Mouse (Mus musculus) right cerebral cortex, adult 2 months (tissue): ENCODE results near the gene Ddx19a.
"Not testable (repeated sequence)": the region's sequence is repeated elsewhere in the genome, so short reads cannot be mapped to it uniquely, and the experiment has no call there.

Experiments used
- DNase-seq, 2 experiments: peaks; one replicate each; pipeline ENCODE4 v3.0.0; 2021 to 2022; ENCODE audit warnings: low spot score in 2 of 2

Gene Ddx19a

GRCm38 (mm10) chr8:110969910-110970770, 27.5 kb downstream of the Ddx19a start:
- DNase-seq: peak; percentile 92 to 93

- peak in 1 of 2 experiments; percentile 41 for DNase-seq
Measured at GRCm38 (mm10) chr8:110967326-110967725, 30.3 kb downstream of the Ddx19a start.

GRCm38 (mm10) chr8:110966586-110966985, 31.0 kb downstream of the Ddx19a start:
- DNase-seq: no peak

- peak; percentile 61 to 68 for DNase-seq
Measured at GRCm38 (mm10) chr8:110965594-110965993, 32.0 kb downstream of the Ddx19a start.

DNA sequence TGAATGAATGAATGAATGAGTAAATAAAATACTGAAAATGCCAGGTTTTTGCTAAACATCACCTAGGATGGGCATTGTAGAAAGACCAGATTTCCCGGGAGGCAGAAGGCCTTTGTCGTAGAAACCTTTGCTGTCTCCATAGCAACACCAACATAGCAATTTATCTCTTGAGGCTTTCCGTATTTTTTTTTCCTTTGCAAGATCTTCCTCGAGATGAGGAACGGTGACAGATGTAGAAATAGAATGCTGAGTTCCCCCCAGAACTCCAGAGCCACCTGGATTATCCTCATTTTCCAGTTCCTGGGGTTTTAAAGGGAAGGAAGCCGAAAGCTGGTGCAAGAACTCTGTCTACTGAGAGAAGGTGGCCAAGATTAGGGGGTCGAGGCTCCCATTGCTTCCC, 32.9 kb downstream of the Ddx19a start:
- no peak for DNase-seq

DNA sequence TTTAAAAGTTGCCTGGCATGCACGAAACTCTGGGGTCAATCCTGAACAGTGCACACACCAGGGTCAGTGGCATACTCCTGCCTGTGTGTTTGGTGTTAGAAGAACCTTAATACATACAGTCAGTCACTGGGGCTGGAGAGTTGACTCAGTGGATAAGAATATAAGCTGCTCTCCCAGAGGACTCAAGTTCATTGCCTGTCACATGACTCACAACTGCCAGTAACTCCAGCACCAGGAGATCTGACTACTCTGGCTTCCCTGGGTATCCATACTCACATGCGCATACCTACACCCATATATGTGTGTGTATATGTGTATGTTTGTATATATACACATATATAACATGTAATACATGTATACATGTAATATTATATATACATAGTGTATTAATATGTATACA, 34.5 kb downstream of the Ddx19a start:
- DNase-seq: no peak

DNA sequence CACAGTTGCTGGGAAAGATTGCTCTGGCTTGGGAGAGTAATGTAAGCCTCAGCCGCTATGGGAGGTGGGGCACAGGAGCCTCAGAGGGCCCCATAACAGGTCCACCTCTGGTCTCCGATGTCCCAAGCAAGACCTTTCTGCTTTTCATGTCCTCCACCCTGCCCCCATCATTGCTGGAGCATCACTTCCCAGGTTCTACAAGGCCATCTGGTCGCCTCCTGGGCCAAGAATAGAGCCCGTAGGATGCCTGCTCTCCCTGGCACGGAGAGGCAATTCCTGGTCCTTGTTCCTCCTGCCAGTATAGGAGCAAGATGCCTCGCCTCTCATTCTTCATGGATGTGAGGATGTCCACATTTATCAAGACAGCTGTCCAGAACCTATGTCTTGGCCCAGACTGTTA, 37.7 kb downstream of the Ddx19a start:
- no peak for DNase-seq

DNA sequence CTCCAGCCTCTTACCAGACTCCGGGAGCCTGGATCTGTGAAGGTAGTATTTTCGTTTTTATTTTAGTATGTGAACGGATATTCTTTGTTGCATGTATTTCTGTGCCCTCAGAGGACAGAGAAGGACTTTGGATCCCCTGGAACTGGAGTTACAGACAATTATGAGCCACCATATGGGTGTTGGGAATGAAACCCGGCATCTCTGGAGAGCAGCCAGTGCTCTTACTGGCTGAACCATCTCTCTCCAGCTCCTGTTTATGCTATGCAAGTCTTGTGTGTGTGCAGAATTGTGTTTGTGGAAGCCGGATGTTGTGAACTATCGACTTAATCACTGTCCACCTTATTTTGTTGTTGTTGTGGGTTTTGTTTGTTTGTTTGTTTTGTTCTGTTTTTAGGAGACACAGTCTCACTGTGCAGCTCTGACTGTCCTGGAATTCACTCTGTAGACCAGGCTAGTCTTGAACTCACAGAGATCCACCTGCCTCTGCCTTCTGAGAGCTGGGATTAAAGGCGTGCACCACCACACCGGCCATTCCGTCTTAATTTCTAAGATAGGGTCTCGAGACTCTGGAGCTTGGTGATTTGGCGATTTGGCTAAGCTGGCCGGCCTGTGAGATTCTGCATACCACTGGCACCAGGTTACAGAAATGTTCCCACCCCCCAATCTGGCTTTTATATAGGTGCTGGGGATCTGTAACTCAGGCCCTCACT, 38.4 kb downstream of the Ddx19a start:
- DNase-seq: no peak

- not testable (repeated sequence) for DNase-seq
Measured at GRCm38 (mm10) chr8:110958553-110958952, 39.0 kb downstream of the Ddx19a start.

GRCm38 (mm10) chr8:110958135-110958534, 39.5 kb downstream of the Ddx19a start:
- no peak for DNase-seq

- no peak for DNase-seq
Measured at GRCm38 (mm10) chr8:110957471-110957870, 40.1 kb downstream of the Ddx19a start.

DNA sequence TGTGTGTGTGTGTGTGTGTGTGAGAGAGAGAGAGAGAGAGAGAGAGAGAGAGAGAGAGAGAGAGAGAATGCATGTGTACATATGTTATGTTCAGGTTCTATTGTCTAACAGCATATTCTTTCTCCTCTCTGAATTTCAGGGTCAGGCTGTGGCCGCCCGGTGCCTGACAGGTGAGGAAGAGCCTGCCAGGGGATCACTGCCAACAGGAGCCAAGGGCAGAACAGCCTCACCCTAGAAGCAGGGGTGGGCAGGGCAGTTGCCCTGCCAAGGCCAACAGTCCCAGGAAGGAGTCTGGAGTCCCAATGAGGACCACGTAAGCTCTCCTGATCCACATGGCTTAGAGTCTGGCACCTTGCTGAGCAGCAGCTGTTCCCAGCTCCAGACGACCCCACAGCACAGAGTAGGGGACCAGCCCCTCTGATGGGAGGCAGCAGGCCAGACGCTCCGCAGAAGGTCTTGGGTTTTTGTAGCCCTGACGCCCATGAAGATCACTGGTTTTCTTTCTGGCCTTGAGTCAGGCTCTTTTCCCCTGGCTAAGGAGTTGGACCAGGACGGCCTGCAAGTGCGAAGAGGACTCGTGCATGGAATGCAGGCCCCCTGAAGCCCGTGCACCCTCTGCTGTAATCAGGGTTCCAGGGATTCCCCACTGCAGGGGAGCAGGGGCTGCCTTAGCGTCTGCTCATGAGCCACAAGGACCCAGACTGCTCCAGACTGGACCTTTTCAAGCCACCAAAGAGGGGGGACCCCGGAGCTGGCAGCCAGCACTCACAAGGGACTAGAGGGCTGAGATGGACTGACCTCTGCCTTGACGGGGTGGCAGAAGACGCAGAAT, 40.8 kb downstream of the Ddx19a start:
- no peak for DNase-seq

- DNase-seq: no peak
Measured at GRCm38 (mm10) chr8:110954776-110955175, 42.8 kb downstream of the Ddx19a start.

GRCm38 (mm10) chr8:110950065-110950484, 47.5 kb downstream of the Ddx19a start:
- DNase-seq: peak; percentile 49 to 53

- DNase-seq: no peak
Measured at GRCm38 (mm10) chr8:110945716-110946115, 51.9 kb downstream of the Ddx19a start.

DNA sequence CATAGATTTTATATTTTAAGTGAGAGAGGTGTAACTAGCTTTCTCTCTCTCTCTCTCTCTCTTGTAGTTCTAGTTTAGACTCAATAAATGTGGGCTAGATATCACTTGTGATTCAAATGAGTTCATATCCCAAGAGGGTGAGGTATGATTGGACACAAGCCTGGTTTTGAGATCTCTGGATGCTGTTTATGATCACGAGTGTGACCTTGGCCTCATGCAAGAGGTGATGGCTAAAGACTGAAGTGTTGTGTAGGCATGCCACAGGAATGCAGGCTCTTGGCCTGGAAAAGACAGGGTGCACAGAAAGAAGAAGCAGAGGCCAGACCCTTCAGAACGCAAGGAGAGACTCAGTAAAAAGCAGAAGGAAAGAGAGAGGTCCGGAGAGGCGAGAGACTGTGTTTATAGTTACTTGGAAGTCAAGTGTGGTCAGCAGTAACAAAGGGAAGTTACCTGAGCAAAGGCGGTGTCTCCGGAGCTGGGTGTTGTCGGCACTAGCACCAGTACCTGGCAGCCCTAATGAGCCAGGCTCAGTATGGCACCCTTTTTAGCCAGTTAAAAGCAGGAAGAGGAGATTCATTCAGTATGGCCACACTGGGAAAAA, 53.2 kb downstream of the Ddx19a start:
- DNase-seq: no peak

DNA sequence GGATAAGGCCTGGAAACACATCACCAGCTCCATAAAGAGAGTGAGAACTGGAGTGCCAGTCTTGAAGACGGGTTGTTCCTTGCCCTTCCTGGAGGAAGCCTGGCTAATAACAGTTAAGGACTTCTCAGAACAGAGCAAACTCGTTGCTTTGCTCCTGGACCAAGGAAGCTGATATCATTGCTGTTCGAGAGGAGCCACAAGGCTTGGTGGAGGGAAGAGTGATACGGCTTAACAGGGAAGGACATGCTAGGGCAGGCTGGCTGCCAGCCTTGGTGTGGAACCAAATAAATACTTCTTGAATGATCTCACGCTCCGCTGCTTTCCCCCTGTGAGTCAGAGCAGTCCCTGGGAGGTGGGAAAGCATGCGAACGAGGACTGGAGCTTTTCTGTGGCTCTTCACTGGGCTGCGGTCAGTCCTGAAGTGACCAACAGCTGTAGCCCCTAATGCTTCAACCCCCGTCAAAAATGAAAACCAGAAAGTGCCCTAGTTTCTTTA, 56.1 kb downstream of the Ddx19a start:
- peak in 1 of 2 experiments; percentile 49 for DNase-seq

DNA sequence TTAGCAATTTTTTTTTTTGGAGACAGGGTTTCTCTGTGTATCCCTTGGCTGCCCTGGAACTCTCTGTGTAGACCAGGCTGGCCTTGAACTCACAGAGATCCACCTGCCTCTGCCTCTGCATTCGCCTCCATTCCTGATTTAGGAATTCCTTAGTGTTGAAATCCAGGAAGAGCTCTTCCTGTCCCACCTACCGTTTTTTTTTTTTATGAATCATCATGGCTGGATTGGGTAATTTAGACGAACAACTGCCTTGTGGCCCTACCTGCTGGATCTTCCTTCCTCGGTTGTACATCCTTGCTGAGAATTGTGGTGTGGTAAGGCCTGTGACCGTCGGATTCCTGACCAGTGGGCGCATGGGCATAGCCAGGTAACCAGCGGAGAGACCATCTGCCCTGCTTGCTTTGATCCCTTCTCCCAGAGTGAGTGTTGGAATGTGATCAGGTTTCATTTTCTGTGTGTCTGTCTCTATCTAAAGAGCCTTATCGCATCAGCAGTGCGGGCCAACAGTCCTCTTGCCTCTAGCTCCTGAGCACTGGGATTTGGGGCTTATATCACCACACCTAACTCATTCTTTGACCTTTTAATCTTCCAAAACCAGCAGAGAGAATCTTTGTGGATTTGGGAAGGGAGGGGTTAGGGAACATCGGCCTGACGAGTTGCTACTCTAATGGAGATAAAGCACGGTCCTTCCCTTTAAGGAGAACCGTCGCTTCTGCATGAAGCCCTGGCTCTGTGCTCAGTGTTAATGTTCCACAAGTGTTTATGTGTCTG, 56.7 kb downstream of the Ddx19a start:
- DNase-seq: no peak

DNA sequence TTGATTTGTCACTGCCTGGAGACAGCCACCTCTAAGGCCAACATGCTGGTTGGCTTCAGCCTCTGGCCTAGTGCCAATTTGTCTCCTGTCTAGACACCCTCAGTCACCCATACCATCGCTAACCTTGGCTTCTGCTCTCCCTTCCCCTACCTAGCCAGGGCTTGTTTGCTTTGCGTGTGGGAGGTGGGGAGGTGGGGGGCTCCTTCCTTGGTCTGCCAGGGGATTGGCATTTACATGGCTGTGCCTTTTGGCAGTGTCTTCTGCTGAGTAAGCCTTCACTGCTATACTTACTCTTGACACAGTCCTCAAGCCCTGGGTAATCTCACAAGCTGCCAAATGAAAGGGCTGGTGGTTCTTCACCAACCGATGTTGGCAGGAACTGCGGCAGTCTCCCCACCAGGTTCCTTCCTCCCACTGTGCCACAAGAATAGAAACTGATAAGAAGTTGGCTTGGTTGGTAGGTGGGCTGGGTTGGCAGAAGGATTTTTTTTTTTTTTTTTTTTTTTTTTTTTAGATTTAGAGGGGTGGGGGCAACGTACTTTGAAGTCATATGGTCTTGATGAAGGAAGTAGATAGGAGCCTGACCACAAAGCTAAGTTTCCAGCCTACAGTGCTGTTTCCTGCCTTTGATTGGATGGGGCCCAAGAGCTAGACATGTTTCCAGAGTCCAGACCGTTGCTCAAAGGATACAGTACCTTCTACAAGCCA, 58.6 kb downstream of the Ddx19a start:
- peak; percentile 65 to 73 for DNase-seq

GRCm38 (mm10) chr8:110936217-110936616, 61.4 kb downstream of the Ddx19a start:
- DNase-seq: no peak
